Mouse (Mus musculus): Measurements from ENCODE around the gene AW146154. TPM values are rescaled to one million over a fixed set of nuclear protein-coding genes. Genes with fewer than 3 reads are reported as not detected.
"Not testable (repeated sequence)": the region's sequence is repeated elsewhere in the genome, so short reads cannot be mapped to it uniquely, and the experiment has no call there.

Gene AW146154
- polyA plus RNA-seq, 1 experiment from 2014 or later, result 10.1 TPM

GRCm38 (mm10) chr7:41448596-41448995 is 51.1 kb downstream of the AW146154 start, which contains the start of gene Vmn2r57:
Vmn2r57 (minus strand) TSS chr7:41448696.
- not testable (repeated sequence) for H3K27me3 ChIP-seq (replicated peaks; ENCODE audit: control insufficient read depth, insufficient read depth, low read length); ATAC-seq; H3K4me2 ChIP-seq (ENCODE audit: low read depth, low read length); H3K9ac ChIP-seq (ENCODE audit: low read depth, low read length); H3K9me3 ChIP-seq (ENCODE audit: control insufficient read depth, low read length); H3K4me3 ChIP-seq (ENCODE audit: low read length); H3K27ac ChIP-seq (ENCODE audit: low read length); H3K36me3 ChIP-seq (ENCODE audit: control insufficient read depth, insufficient read depth, low read length); H3K4me1 ChIP-seq (ENCODE audit: control insufficient read depth, insufficient read depth, low read length)
- WGBS, result 81% methylated on average over 1 of the region's 1 CpGs

Other genes with a start within 250 kb of the AW146154 start
- 11.8 TPM in 2 replicates for gene AI987944, start 106.5 kb downstream of the AW146154 start, polyA plus RNA-seq (2015; fragmentation: Nextera tagmentation; extraction: Ambion mirVana)
- 0.12 and 0.16 TPM in 2 replicates for gene Vmn2r57, start 51.2 kb downstream of the AW146154 start, polyA plus RNA-seq (2015; fragmentation: Nextera tagmentation; extraction: Ambion mirVana)
- gene Gm20449, start 473 bp downstream of the AW146154 start, polyA plus RNA-seq (2015; fragmentation: Nextera tagmentation; extraction: Ambion mirVana), result 0.05 TPM in 1 of 2 replicates, not detected in the other
- gene Gm6871, start 73.8 kb upstream of the AW146154 start, polyA plus RNA-seq (2015; fragmentation: Nextera tagmentation; extraction: Ambion mirVana), result not detected in 2 replicates
- 7.9 and 8.2 TPM in 2 replicates for gene 2610021A01Rik, start 99.3 kb upstream of the AW146154 start, polyA plus RNA-seq (2015; fragmentation: Nextera tagmentation; extraction: Ambion mirVana)
- 6.4 and 7.3 TPM in 2 replicates for gene Zfp788, start 133.3 kb upstream of the AW146154 start, polyA plus RNA-seq (2015; fragmentation: Nextera tagmentation; extraction: Ambion mirVana)